Mouse (Mus musculus) MN1 (cell line): Measurements from ENCODE around the gene Xylt1.

ENCODE experiments used
- DNase-seq: peaks from one replicate; pipeline ENCODE4 v3.0.0-alpha.2; 2016; ENCODE audit warnings: low spot score

Gene Xylt1

DNA sequence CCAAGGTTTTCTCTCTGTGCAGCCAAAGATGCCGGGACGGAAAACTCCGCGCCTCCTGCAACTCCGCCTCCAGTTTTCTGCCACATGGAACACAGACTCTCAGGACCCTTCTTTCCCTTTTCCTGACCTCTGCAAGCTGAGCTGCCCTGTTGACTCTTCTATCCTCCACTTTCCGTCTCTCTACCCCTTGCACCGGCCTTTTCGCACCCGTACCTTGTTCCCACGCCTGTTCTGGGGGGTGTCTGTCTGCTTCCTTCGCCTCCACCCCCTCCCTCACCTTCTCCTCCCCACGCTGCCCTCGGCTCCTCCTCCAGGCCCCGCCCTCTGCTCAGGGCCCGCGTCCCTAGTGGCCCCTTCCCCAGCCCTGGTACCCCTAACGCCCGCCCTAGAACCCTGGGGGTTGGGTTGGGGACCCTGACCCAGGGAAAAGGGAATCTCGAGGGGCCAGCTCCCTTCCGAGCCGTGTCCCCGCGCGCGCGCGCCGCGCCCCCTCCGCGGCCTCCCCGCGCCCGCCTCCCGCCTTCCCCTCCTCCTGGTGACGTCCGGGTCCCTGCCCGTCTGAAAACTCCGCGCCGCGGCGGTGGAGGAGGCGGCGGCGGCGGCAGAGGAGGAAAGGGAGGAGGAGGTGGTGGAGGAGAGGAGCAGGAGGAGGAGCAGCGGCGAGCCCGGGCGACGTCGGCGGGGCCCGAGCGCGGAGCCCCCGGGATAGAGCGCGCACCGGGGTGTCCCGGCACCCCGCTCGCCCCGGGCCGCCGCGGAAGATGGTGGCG lies at the start of gene Xylt1:
Gene Xylt1 (plus strand): TSS at position 562 of the 770 bp plus-strand sequence.
- DNase-seq, result no peak

- DNase-seq, result no peak
These were observed 46.8 kb upstream of the Xylt1 start for GRCm38 (mm10) chr7:117333936-117334335.

GRCm38 (mm10) chr7:117356316-117356715 lies 24.5 kb upstream of the Xylt1 start:
- no peak for DNase-seq

- no peak for DNase-seq
These were observed 23.2 kb upstream of the Xylt1 start for GRCm38 (mm10) chr7:117357425-117358194.

DNA sequence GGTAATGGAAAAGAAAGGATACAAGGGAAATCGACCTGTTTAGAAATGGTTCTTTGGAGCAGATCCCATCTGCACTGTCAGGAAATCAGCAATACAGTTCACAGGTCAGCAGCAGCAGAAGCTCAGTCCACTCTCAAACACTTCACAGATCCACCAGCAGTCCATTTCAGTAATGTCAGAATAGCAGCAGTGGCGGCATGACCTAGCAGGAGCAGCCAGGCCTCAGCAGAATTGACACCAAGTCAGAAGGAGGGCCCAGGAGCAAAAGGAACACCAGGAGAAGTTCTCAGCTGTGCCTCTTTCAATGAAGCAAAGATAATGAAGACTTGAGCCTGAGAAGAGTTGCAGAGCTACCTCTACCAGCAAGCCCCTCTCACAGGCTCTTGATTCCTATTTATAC lies 19.5 kb upstream of the Xylt1 start:
- DNase-seq, result no peak

DNA sequence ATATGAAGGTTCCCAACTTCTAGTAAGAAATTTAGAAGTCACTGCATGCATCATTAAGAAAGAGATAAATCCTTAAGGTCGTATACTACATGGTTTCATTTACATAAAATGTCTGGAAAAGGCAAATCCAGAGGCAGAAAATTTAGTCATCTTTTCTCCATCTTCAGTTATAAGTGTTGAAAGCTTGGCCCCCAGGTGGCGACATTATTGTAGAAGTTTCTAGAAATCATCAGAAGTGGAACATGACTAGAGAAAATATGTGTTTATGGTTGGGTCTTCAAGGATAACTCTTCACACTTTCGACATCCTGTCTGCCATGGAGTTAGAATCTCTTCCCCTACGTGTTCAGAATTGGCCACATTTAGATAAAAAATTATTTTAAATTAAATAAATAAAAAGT lies 18.3 kb upstream of the Xylt1 start:
- DNase-seq, result no peak

GRCm38 (mm10) chr7:117368647-117369289 lies 12.0 kb upstream of the Xylt1 start:
- no peak for DNase-seq

- no peak for DNase-seq
These were observed 11.4 kb upstream of the Xylt1 start for GRCm38 (mm10) chr7:117369290-117369941.

DNA sequence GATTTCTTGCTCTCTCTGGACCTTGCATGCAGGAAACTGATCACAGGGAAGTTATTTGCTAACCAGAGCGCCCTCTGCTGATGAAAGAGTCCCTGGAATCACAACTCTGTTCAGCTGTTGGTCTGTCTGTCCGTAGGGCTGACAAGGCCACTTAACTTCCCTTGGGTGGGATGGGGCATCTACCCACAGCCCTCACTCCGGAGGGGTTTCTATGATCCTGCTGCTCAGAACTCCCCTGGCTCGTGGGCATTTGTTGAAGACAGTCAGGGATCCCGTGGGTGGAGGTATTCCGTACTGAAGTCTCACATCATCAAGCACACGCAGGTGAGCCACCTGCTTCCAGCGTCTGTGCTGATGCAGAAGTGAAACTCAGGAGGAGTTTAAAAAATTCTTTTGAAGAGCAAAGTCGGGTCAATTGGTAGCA lies 4.9 kb upstream of the Xylt1 start:
- no peak for DNase-seq

GRCm38 (mm10) chr7:117377138-117377537 lies 3.6 kb upstream of the Xylt1 start:
- no peak for DNase-seq

GRCm38 (mm10) chr7:117380036-117380417 lies 752 bp upstream of the Xylt1 start:
- no peak for DNase-seq

DNA sequence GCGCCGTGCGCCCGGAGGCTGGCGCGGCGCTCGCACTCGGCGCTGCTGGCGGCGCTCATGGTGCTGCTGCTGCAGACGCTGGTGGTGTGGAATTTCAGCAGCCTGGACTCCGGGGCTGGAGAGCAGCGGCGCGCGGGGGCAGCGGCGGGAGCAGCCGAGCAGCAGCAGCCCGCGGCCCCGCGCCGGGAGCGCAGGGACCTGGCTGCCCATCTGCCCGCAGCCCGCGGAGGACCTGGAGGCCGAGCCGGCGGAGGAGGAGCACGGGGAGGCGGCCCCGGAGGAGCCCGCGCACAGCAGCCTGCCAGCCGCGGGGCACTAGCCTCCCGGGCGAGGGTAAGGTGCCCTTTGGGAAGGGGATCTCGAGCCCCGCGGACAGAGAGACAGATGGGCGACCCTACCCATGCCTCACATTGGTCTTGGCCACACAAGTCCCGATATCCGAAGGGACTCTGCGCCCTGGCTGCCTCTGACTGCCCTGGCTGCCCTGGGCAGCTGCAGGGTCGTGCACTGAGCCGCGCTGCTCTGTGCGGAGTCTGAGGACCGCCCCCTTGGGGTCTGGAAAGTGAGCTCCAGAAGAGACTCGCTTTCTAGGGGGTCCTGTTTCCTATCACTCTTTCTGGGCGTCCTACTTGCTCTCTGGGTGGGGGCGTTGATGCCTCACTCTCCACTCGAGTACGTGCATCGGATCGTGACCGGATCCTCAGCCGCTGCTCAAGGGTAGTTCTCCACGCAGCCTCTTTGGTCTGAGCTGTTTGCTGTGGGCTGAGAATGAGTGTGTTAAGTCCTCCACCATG lies 606 bp downstream of the Xylt1 start:
- no peak for DNase-seq

- DNase-seq, result no peak
These were observed 1.2 kb downstream of the Xylt1 start for GRCm38 (mm10) chr7:117382006-117382405.

DNA sequence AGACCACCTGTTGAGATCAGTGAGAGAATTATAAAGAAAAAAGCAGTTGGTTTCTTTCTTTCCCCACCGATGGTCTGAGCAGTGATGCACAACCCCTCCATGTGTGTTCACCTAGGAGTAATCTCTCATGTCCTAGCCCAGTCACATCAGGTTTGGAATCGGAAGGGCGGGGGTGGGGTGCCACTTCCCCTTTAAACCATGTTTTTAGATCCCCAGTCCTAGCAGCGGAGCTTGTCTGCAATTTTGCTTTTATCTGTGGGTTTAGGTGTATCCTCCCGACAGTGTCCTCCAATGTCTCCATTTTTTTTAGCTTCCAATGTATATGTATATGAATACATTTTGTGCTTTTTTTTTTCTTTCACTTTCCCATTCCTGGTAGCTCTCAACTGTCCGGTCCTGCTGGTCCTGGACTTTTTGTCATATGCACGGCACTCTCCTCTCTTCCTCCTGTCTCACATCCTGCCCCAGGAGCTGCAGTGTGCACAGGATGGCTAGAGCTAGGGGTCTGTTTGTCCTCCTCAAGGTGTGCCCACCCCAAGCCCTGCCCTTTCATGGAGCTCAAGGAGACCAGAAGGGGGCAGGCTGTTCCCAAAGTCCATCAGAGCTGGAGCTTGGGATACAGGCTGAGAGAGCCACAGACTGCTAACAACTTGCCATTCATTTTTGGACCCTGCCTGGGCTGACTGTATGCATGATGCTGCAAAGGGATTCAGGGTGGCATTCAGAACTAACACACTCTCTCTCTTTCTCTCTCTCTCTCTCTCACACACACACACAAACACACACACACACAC lies 2.6 kb downstream of the Xylt1 start:
- no peak for DNase-seq

DNA sequence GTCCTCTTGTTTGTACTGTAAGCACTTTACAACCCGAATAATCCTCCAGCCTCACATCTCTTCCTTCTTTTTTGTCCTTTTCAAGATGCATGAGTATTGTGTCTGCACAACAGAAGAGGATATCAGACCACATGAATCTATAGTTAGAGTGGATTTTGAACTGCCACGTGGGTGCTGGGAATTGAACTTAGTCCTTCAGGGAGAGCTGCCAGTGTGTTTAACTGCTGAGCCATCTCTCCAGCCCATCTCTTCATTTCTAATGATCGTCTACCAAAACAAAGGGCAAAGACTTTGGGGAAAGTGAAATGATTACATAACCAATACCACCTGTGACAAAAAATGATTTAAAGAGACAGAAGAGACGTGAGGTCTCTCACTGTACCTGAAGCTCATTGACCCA lies 5.6 kb downstream of the Xylt1 start:
- DNase-seq, result no peak

DNA sequence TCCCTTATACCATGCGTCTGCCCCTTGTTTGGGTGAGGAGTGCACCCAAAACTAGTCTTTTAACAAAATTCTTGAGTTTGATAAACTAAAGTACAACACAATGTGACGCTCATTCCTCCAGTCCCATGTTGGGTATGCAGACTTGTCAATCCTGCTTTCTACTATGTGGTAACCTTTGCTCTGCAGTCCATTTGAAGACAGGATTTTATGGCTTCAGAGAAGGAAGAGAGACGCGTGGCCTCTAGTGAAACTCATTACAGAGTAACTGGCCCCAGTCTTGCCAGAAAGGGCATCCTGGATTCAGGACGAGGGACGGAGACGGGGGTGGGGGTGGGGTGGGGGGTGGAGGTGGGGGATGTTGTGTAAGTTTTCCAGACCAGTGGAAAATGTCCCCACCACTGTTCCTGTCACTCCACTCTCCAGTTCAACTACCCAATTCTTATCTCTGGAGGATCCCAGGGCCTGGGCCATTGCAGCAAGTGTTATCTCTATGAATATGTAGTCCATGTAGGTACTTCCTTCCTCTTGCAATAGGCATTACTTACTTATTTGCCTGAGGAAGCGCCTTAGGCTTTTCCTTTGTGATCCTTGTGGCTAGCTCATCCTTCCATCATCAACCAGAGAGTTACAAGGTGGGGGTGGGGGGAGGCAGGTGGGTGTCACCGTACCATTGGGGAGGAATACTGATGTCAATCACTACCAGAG lies 7.7 kb downstream of the Xylt1 start:
- no peak for DNase-seq

GRCm38 (mm10) chr7:117389048-117389447 lies 8.3 kb downstream of the Xylt1 start:
- DNase-seq, result no peak

DNA sequence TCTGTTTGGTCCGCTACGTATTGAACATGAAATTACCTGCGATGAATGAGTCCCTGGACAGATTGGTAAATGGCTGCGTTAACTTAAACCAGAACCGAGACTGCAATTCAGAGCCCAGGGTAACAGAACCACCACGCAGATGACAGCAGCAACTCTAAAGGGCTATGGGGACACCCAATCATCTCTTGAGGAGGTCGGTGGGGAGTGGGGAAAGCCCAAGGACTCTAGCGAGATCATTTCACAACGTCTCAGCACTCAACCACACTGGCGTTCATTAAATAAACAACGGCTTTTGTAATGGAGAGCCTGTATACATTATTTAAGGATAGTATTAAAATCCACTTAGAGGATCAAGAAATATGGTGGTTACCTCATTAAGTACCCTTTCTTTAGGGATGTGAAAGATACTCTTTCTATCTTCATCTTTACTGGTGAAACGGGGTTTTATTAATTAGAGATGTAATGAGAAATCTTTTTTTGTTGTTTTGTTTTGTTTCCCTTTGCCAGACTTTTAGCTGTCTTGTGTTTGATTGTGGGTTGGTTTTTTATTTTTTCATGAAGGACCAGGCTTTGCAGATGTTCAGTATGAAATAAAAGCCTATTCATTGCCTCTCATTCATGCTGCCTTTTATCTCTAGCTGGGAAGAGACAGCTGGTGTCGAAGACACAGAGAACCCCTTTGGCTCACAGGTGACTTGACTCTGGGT lies 12.2 kb downstream of the Xylt1 start:
- DNase-seq, result no peak

GRCm38 (mm10) chr7:117393976-117394375 lies 13.2 kb downstream of the Xylt1 start:
- DNase-seq, result no peak
